Mouse (Mus musculus): ENCODE measurements around the gene Fbxl7.

The Fbxl7 gene

DNA sequence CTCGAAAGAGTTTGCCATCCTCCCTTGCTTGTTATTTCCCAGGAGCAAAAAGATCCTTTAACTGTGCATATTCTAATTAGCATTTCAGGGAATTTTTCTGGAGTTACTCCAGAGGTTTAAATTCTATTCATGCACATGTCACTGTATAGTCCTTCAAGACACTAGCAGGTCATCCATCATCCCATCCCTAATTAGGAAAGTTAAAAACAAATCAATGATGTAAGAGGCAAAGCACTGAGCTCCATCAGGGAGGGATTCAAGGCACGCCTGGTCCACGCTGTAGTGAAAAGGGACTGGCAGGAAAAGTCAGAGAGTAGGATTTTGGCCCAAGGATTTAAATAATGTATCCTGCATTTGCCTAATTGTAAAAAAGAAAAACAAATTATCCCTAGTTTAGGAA lies 202.3 kb downstream of the Fbxl7 start:
- no peak for DNase-seq (ENCODE audit: low spot score)

DNA sequence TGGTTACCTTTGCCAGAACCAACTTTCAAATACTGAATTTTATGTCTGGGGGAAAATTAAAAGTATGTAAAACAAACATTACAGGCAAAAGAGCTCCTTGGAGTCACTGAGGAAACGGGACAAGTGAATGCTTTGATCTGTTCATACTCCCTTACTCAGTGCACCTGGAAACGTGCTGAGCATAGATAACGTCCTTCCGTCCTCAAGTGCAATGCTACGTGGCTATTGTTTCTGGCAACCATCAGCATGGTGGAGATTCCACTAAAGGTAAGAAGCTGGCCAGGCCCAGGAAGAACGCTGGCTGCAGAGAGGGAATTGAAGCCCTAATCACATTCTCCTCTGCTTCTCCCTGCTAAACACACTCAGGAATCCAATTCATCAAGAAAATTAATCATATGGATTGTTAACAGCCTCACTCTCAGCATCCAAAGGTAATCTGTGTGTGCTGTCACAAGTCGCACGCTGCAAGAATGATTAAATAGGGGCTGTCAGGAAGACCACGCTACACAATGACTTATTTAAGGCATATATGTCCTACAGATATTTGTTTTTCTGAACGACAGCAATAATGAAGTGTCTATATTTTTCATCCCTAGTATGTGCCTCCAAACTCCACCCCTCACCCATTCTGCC lies 206.8 kb downstream of the Fbxl7 start:
- DNase-seq (ENCODE audit: low spot score) = no peak

DNA sequence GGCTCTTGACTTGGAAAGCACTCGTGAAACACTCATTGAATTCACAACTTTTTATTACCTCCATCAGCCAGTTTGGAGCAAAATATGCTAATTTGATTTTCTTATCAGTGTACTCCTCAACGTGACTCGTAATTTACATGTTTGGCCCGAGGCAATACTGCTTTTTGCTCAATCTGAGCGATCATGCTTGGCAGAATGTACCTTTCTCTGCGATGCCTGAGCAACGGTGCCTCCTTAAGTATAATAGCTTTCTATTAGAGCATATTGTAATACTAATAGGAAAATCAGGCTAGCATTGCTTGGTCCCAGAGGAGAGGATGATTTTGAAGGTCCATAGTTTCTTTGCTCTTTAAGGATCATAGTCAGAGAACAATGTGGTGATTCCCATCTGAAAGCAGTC lies 207.7 kb downstream of the Fbxl7 start:
- no peak for DNase-seq (ENCODE audit: low spot score)

DNA sequence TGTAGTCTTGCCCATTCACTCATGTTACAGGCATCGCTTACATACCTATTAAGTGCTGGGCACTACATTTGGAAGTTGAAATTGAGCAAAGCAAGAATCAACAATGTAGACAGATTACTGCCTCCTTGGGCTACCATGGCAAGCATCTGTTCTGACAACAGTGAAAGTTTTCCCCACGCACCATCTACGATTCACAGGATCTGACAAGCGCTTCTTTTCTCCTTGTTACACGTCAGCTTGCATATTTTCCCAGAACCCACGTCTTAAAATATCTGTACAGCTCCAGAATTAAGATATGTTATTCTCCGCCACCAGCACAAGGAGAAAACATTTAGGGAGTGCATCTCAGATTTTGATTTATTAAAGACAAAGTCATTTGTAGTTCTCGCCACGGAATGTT lies 213.1 kb downstream of the Fbxl7 start:
- DNase-seq (ENCODE audit: low spot score) = no peak

DNA sequence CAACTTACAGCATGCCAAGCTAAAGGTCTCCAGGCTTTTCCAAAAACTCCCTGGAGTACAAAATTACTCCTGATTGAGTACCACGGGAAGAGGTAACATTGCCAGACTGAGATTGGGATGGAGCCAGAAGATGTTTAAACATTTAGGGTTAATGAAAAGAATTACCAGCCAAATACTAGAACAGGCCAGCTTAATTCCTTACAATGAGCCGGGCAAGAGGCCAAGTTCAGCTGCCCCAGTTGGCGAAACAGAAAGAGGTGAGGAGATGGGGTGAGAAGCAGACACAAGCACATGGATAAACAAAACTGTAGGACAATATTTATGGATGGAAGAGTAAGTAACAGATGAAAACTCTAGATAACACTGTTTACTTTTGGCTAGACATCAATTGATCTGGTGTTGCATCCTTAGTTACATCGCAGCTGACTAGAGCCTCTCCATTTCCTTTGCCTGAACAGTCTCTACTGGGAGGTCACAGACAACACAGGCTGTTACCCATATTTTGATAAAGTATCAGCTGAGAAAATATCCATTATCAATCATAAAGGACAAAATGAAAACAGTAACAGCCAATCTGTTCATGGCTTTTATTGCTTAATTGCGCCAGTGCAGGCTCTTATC lies 222.0 kb downstream of the Fbxl7 start:
- peak; percentile 92 for DNase-seq (ENCODE audit: low spot score)

DNA sequence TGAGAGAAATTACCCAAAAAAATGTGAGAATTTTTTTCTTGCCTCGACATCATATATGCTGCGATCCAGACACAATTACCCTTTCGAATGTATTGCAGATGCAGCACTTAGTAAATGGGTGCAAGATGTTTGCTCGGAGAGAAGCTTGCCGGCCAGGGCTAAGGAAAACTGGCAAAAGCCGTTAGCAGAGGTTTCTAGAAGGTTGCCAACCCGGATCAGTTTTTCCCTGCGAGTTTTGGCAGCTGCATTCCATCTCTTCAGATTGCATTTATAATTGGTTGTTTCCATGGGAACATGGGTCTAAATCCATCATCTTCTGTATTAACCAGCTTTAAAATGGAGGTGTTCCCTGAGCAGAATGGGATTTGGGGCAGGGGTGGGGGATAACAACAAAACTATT lies 240.4 kb downstream of the Fbxl7 start:
- no peak for DNase-seq (ENCODE audit: low spot score)

DNA sequence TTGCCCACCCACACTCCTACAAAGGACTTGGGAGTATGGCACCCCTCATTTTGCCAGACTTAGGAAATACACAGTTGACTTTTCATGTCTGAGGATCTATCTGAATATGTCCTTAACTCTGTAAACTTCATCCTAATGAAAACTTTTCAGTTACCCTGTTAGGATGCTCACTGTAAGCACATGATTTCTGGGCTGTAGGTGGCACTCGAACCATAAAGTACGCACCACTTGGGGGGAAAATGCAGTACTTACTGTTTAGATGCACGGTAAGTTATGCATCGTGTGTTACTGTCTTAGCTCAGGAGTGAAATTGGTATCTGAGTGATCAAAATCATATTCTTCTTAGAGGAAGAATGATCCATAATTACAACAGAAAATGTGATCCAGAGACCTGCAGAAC lies 252.8 kb downstream of the Fbxl7 start:
- DNase-seq (ENCODE audit: low spot score) = no peak

DNA sequence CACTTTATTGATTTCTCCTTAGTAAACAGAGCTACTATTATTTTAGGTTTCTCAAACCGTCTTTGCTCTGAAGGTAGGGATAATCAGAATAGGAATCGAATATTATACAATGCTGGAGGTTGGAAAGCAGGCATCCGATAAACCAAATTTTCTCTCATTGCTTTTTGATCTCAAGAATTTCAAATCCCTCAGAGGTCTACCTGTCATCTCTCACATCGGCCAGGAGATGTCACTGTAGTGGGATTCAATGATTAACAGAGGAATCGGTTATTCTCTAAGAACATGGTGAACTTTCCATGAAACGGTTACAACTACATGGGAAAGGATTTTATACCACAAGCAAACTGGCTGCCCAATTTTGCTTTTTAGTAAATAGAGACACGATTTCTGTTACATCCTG lies 255.7 kb downstream of the Fbxl7 start:
- DNase-seq (ENCODE audit: low spot score) = no peak

DNA sequence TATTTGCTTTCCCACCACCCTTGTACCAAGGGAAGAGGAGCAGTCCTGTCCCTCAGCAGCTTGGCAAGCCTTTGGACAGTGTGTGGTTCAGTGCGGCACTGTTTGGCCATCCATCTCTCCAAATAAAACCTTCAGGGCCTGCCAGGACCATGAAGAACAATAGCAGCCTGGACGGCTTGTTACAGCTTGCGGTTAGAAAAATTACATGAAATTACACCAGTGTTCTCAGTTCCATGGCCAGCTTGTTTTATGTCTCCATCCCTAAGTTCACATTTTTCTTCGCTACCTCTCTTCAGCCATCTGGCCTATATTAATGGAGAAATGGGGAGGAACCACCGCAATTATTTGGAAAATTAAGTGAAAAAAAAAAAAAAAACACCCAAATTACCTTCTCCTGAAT lies 259.8 kb downstream of the Fbxl7 start:
- DNase-seq (ENCODE audit: low spot score) = no peak

DNA sequence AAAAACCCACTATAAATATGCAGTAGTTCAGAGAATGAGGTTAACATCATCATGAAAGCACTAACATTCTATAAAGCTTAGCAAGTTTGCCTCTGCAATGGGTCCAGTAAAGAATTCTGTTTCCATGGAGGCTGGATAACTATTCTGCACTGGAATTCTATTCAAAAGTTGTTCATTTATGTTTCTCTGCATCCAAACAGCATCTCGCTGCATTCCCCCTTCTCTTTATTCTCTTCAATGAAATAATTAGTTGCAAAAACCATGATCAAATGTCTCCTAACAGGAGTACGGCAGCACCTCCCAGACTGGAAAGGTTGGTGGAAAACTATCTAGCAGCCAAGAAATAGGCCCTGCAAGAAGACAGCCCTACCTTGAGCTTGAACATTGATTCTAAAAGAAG lies 267.2 kb downstream of the Fbxl7 start:
- DNase-seq (ENCODE audit: low spot score) = no peak

DNA sequence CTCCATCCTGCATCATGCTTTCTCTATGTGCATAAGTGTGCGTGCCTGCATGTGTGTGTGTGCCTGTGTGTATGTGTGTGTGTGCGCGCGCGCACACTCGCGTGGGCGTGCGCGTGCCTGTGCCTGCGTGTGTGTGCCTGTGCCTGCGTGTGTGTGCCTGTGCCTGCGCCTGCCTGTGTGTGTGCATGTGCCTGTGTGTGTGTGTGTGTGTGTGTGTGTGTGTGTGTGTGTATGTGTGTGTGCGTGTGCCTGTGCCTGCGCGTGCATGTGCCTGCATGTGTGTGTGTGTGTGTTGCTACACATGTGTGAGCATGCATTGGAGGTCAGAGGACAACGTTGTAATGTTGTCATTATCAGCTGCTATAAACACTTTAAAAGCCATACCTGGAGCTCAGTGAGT lies 272.1 kb downstream of the Fbxl7 start:
- DNase-seq (ENCODE audit: low spot score) = no peak

DNA sequence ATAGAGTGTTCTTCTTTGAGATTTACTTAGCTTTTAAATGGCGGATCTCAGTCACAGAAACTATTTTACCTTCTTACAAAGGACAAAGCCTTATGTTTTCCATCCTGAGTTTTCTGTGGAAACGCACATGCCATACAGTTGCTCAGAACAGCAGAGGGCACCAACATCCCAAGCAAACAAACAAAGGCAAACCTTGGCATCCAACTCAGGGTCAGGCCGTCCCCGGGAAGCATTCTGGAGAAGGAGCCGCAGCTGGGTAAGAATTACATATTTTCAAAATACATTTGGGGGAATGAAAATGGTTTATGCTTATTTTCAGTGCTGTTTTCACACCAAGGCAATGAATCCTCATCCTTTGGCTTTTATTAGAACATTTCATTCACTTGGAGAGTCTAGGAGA lies 275.1 kb downstream of the Fbxl7 start:
- DNase-seq (ENCODE audit: low spot score) = peak; percentile 85

DNA sequence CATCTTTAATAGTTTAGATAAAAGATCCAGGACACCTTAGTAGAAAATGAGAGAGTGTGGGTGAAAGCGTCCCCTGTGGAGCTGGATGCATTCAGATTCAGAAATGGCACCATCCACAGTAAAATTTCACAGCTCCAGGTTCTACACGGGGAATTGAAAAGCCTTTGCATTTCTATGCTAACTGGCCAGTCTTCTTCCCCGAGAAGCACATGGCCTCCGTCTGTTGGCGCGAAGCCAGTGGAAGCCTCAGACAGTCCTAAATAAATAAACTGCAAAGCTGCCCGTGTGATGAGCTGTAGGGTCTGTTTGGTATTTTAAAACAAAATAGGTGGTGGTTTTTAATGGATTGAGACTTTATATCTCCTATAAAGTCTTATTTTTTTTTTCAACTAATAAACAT lies 276.2 kb downstream of the Fbxl7 start:
- peak; percentile 88 for DNase-seq (ENCODE audit: low spot score)

DNA sequence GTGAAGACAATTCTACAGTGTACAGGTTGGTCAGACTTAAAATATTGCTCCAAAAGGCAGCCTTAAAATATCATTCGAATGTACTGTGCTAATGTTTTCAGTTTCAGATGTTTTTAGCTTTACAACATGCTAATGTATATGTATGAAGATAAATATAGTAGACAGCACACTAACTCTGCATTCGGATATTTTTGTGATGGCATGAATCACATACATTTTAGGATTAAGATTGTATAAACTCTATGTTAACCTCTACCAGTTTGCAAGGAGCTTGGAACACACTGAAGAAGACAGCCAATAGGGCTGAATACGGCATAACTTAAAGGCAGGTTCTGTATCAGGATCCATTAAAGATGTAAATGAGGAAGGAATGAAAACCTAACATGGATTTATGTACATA lies 299.1 kb downstream of the Fbxl7 start:
- no peak for DNase-seq (ENCODE audit: low spot score)

DNA sequence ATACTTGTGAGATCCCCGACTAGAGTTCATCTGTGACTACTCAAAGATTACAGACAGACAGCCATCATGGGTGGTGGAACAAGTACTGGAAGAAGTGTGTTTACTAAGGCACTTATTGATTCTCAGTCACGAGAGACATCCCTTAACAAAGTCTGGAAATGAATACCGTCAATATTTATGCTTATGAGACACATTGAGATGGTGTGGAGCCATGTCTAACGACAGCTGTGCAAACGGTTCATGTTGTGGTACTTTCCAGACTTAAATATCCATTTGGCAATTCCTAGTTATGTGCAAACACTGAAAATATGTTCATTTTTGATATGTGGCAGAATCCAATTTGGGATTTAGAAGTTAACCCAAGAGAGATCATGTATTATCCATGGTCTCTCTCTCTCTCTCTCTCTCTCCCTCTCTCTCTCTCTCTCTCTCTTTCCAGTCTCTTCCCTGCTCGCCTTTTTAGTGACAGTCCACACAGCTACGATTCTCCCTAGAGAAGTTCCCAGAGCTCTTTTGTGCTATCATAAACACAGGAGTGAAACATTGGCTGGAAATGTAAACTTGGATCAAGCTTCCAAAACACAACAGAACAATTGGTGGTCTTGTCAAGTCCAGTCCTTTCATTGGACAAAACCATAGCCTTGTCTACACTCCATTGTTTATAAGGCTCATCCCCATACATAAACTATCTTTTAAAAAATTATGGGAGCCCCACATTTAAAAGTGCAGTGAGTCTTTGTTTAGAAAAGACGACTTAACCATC lies 315.3 kb downstream of the Fbxl7 start:
- DNase-seq (ENCODE audit: low spot score) = no peak

DNA sequence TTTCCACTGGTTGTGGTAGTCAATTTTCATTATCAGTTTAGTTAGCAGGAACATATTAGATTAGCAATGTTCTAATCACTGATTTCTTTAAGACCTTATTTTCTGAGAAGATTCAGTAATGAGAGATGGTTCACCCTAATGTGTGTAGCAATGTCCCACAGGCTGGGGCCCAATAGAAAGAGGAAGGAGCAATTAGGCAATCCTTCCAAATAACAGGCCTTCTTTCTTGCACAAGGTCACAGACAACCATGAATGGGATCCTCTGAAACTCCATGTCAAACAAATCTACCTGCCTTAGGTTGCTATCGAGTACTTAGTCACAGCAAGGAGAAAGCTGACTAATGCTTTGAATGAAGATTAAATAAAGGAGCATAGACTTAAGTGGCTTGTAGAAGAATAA lies 316.9 kb downstream of the Fbxl7 start:
- DNase-seq (ENCODE audit: low spot score) = no peak

DNA sequence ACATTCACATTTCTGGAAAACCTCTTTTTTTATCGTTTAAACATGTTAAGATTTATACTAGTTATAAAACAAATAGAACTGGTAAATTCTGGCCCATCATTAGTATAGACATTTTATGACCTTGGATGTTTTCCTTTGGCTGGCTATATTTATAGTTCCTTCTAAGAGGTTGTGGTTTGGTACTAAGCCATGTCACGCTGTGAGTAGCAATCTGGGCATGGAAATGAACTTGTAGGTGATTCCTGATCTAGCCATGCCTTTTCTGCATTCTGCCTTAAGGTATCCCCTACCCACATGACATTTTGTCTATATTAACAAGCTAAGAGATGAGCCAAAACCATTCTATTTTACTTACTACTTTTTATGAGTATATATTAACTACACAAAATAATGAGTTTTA lies 329.3 kb downstream of the Fbxl7 start:
- no peak for DNase-seq (ENCODE audit: low spot score)

DNA sequence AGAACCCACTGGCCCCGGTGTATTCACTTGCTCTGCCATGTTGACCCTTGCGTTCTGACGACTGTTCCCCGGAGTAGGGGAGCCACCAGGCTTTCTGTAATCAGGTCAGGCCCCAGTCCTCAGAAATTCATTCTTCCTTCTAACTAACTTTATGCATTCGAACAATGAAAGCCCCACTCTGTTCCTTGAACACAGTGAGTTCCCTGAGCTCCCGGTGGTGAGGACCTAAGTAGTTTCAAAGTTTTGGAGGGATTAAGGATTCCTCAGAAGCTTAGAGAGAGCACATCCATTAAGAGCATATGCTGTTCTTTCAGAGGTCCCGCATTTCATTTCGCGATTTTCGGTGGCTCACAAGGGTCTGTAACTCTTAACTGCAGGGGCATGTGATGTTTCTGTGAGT lies 341.8 kb downstream of the Fbxl7 start:
- no peak for DNase-seq (ENCODE audit: low spot score)

DNA sequence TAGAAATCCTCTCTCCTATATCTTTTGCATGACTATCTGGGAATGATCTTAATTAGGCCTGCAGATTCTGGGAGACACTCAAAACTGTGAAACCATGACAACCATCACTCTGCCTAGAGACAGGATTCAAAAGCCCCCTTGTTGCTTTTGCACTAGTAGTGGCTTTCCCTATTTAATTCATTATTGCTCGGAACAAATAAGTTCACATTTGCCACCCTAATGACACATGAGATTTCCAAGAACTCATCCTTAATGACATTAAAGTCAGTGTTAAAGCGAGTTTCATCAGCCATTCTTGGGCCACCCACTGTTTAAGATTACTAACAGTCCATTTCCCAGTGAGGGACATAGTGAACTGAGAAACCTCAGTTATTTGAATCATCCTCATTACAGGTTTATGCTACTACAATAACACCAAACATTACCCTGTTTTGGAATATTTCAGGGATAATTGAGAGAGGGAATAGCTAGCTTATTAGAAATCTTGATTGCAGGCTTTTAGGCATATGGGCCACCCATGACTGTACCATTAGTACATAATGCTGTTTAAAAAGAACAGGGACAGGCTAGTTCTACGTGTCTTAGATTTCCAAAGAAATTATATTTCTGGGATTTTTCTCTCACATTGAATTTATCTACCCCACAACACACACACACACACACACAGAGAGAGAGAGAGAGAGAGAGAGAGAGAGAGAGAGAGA lies 361.2 kb downstream of the Fbxl7 start:
- peak; percentile 90 for DNase-seq (ENCODE audit: low spot score)

DNA sequence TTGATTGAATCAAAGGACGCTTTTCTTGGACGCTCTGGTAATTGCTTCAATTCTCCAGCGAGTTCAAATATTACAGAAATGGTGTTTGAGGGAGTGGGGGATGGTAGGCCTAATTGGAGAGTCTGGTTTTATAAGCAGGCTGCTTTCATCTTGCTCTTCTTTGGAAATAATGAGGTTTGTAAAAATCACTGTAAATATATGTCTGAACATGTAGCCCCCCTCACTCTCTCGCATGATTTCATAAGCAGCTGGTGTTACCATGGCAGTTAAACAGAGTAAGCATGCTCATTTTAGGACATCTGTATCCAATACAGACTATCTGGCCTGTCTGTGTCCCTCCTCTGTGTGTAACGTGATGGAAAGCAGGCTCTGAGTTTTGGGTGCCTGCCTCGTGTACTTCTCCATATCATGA lies 376.2 kb downstream of the Fbxl7 start:
- DNase-seq (ENCODE audit: low spot score) = peak; percentile 97

DNA sequence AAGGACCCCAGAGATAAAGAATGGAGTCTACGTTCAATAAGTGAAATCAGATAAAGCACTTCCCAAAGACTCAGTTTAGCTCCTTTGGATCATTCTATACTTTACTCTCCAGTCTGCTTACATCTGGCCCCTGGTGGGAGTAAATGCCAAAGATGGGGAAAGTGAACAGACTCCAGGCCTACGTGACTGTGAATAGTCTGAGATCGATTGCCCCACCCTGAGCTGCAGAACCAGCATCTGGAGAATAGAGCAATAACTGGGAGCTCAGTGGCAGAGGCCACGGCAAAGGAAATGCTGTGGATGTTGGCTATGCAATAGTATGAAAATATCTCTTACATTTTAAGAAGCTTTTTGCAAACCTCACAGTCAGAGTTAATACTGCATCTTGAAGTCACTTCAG lies 394.4 kb downstream of the Fbxl7 start:
- no peak for DNase-seq (ENCODE audit: low spot score)

Data from MN1 (cell line).